Mouse (Mus musculus) forebrain, embryonic 15.5 days (tissue): ENCODE measurements around the gene Ssh2. TPM values are rescaled to one million over a fixed set of nuclear protein-coding genes. Genes with fewer than 3 reads are reported as not detected.

Experiments used
- ATAC-seq: fragments of 200-750 bp; cut with Nextera tagmentation; replicated peaks from 2 replicates; pipeline ENCODE4 v1.8.0; 2017; ENCODE audit warnings: mild to moderate bottlenecking, moderate TSS enrichment, moderate library complexity
- H3K27ac ChIP-seq: fragments of 300-500 bp; sonication (generic); replicated peaks from 2 replicates; pipeline ENCODE4 v1.5.1; 2015; ENCODE audit warnings: mild to moderate bottlenecking, inconsistent platforms
- H3K27me3 ChIP-seq: fragments of 300-500 bp; sonication (generic); 2 replicates; pipeline ENCODE4 v1.6.1; 2015; ENCODE audit warnings: inconsistent platforms
- H3K36me3 ChIP-seq: fragments of 300-500 bp; sonication (generic); 2 replicates; pipeline ENCODE4 v1.6.1; 2015; ENCODE audit warnings: mild to moderate bottlenecking, inconsistent platforms
- H3K4me1 ChIP-seq: fragments of 300-500 bp; sonication (generic); 2 replicates; pipeline ENCODE4 v1.6.1; 2015; ENCODE audit warnings: inconsistent platforms
- H3K4me2 ChIP-seq: fragments of 300-500 bp; sonication (generic); replicated peaks from 2 replicates; pipeline ENCODE4 v1.6.1; 2015; ENCODE audit warnings: mild to moderate bottlenecking, inconsistent platforms
- H3K4me3 ChIP-seq: fragments of 300-500 bp; sonication (generic); 2 replicates; pipeline ENCODE4 v1.5.1; 2015; ENCODE audit warnings: mild to moderate bottlenecking, inconsistent platforms
- H3K9ac ChIP-seq: fragments of 300-500 bp; sonication (generic); replicated peaks from 2 replicates; pipeline ENCODE4 v1.6.1; 2015; ENCODE audit warnings: mild to moderate bottlenecking, inconsistent platforms
- H3K9me3 ChIP-seq: fragments of 300-500 bp; sonication (generic); 2 replicates; pipeline ENCODE4 v1.6.1; 2016; ENCODE audit warnings: inconsistent platforms
- WGBS: fragments of 180-500 bp; shearing (Covaris S2); methylation state at CpG from one replicate; pipeline ENCODE4 v1.1.7; 2015; ENCODE audit warnings: mixed read lengths; 5-methylcytosine and 5-hydroxymethylcytosine counted together
- polyA plus RNA-seq: library from polyadenylated mRNA; unstranded; fragments of >200 nt; fragmentation: Nextera tagmentation; extraction: Ambion mirVana; gene quantifications from 2 replicates; pipeline ENCODE4 v1.2.1, GENCODE M21; 2015

Ssh2 gene
- polyA plus RNA-seq, 1 experiment from 2014 or later = 20.1 TPM

DNA sequence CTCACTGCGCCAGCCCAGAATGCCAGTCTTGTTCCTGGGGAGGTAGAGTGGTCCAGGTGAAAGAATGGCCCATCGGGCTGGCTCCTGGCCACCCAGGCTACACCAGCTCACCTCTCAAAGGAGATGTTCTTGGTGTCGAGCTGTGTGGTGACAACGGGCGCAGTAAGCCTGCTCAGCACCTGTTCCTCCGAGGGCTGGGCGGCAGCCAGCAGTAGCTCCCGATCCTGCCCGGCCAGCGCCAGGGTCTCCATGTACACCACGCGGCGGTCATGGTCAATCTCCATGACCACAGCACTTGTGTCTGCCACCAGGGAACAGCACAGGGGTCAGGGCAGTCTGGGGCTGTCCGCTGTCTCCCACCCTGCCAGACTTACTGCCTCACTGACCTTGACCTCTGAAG is 260.1 kb downstream of the Ssh2 start:
- Histone ChIP-seq H3K27me3 (no peaks in the 10 kb centered on the region), H3K4me1 (peaks cover 4% of the 10 kb centered on the region), H3K9me3 (no peaks in the 10 kb centered on the region), H3K27ac (no peak overlapping the region), H3K9ac (no peak overlapping the region), H3K4me2 (no peak overlapping the region), H3K4me3 (no peak overlapping the region), H3K36me3 (peaks cover 42% of the 10 kb centered on the region)
- WGBS = 92% methylated on average over 14 of the region's 14 CpGs
- no peak for ATAC-seq

DNA sequence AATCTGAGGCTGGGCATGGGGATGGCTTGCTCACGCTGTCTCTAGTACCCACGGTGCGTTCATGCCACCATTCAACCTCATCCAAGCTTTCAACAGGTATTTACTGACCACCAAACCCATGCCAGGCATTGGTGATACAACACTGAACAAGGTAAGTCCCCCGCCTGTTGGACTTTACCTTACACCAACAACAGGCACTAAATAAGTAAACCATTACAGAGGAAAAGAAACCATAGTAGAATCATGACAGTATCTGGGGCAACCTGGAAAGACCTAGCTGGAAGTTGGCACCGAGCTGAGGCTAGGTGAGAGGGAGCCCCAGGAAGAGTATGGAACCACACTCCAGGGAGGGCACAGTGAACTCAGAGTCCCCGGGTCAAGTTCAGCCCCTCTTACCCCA is 260.8 kb downstream of the Ssh2 start:
- H3K4me2 ChIP-seq = no peak overlapping the region
- no peak overlapping the region for H3K27ac ChIP-seq
- ATAC-seq = no peak
- H3K36me3 ChIP-seq = peaks cover 35% of the 10 kb centered on the region
- H3K9ac ChIP-seq = no peak overlapping the region
- peaks cover 11% of the 10 kb centered on the region for H3K4me1 ChIP-seq
- H3K9me3 ChIP-seq = no peaks in the 10 kb centered on the region
- no peak overlapping the region for H3K4me3 ChIP-seq
- H3K27me3 ChIP-seq = no peaks in the 10 kb centered on the region
- 88% methylated on average over 6 of the region's 6 CpGs for WGBS

DNA sequence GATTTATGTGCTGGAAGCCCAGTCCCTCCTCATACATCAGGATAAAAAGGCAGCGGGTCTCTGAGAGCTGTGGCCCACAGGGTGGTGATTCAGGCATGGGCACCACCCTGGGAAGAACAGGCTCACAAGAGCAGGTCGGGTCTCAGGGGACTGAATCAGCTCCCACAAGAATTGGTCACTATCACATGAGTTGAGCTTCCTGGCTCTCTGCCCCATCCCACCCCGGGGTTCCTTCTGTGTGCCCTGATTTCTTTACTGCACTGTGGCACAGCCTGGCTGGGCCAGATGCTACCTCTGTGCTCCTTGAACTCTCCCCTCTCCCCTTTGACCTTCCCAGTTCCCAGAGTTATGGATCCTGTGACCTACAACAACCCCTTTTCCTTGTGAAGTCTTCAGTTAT is 267.0 kb downstream of the Ssh2 start:
- 74% methylated on average over 3 of the region's 3 CpGs for WGBS
- ATAC-seq = no peak
- Histone ChIP-seq H3K27me3 (no peaks in the 10 kb centered on the region), H3K4me3 (no peak overlapping the region), H3K36me3 (no peaks in the 10 kb centered on the region), H3K4me2 (no peak overlapping the region), H3K9ac (no peak overlapping the region), H3K9me3 (no peaks in the 10 kb centered on the region), H3K4me1 (peaks cover 64% of the 10 kb centered on the region), H3K27ac (no peak overlapping the region)

DNA sequence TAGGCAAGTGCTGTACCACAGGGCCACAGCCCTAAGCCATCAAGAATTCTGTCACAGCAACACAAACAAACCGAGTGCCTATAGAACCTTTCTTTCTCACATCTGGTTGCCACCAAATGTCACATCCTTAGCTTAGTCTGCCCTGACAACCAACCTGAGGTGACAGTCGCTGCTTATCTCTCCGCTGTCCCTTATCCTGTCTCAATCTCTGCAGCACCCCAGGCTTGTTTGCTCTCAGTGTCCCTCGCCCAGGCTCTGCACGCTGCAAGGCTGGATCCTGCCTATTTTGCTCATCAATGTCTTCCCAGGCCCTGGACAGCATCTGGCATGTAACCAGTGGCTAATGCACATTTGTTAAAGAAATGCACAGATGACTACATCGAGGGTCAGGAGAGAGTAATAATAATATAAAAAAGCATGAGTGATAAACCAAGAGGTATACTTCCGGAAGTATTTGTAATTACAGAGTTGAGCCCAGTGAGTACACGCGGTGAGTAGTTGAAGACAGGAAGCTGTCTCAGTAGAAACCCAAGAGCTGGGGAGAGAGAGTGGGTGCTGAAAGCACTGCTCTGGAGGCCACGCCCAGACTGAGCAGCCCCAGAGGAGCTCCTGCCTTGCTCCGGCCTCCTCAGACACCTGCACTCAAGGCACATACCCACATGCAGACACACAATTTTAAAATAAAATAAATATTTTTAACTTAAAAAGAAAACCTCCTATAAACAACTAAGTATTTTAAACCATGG is 267.6 kb downstream of the Ssh2 start:
- WGBS = 84% methylated on average over 11 of the region's 11 CpGs
- Histone ChIP-seq H3K4me1 (peaks cover 70% of the 10 kb centered on the region), H3K27me3 (no peaks in the 10 kb centered on the region), H3K27ac (no peak overlapping the region), H3K4me2 (no peak overlapping the region), H3K9ac (no peak overlapping the region), H3K36me3 (no peaks in the 10 kb centered on the region), H3K4me3 (no peak overlapping the region), H3K9me3 (no peaks in the 10 kb centered on the region)
- no peak for ATAC-seq

DNA sequence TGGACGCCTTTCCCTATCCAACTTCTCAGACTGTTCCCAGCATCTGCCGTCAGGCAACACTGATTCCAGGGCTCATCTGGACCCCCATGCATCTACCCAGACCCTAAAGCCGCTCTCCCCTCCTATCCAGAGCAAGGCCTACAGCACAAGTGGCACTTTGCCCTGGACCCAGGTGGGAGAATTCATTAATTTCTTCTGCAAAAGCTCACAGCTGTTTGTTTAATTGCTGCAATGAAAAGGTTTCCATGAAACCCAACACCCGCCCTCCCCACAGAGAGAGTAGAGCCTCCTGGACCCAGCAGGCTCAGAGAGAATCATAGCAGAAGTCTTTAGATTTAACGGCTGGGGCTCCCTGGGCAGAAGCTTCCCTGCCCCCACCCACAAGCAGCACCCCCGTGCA is 269.1 kb downstream of the Ssh2 start:
- H3K27me3 ChIP-seq = no peaks in the 10 kb centered on the region
- WGBS = 20% methylated on average over 6 of the region's 6 CpGs
- H3K4me3 ChIP-seq = no peak overlapping the region
- peaks cover 78% of the 10 kb centered on the region for H3K4me1 ChIP-seq
- peak overlapping the region; percentile 92 for H3K27ac ChIP-seq
- no peak for ATAC-seq
- H3K9ac ChIP-seq = peak overlapping the region; percentile 14; the same call in 1 of the 2 replicates
- no peaks in the 10 kb centered on the region for H3K9me3 ChIP-seq
- peak overlapping the region; percentile 18; the same call in 1 of the 2 replicates for H3K4me2 ChIP-seq
- no peaks in the 10 kb centered on the region for H3K36me3 ChIP-seq

DNA sequence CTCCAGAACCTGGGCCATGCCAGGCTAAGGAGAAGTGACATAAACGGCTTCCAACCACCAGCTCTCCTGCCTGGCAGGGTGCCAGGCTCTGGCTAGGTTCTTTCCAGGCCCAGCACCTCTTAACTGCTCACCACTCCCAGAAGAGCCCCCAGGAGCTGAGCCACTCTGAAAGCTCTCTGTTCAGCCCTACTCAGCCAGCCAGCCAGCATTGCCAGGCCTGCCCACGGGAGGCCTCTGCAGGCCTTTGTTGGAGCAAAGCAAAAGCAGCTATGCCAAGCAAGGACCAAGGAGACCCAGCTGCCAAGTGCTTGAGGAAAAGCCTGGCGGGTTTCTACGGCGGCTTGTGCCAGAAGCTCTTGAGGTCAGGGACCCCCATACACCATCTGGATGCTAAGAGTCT is 270.7 kb downstream of the Ssh2 start:
- no peak; the same call in 1 of the 2 replicates for ATAC-seq
- H3K9me3 ChIP-seq = no peaks in the 10 kb centered on the region
- no peaks in the 10 kb centered on the region for H3K36me3 ChIP-seq
- 9% methylated on average over 5 of the region's 5 CpGs for WGBS
- H3K4me2 ChIP-seq = peak overlapping the region; percentile 94
- peaks cover 84% of the 10 kb centered on the region for H3K4me1 ChIP-seq
- no peaks in the 10 kb centered on the region for H3K27me3 ChIP-seq
- H3K9ac ChIP-seq = peak overlapping the region; percentile 3; the same call in 1 of the 2 replicates
- peak overlapping the region; percentile 93 for H3K4me3 ChIP-seq
- peak overlapping the region; percentile 92 for H3K27ac ChIP-seq

DNA sequence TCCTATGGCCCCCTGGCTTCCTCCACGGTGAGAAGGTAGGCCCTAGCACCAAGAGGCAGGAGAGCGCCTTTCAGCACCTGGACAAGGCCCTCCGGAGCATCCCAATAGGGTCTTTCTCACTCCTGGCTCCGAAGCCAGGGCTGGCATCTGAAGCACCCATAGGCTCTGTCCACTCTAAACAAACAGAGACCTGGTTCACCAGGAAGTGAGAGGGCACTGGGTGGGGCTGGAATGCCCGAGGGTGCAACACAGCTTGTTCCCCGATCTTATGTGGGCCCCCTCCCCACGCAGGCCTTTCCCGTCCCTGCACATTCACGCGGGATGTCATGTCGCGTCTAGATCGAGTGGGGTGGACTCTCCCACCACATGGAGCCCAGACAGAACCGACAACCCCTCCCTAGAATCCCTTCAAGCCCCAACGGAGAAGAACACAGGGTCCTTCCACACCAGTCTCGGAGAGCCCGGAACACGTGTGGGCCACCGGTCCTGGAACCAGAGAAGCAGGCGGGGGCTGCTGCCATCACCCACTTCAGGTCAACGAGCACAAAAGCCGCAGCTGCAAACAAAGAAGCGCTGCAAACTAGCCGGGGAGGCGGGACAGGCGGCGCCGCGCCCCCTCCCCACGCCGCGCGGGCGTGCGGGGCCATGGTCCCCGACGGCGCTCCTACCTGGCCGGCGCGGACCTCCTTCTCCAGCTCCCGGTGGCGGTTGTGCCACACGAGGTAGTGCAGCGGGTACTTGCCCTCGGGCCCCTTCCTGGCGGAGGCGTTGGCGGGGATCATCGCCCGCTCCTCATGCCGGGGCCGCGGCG is 272.9 kb downstream of the Ssh2 start:
- Histone ChIP-seq H3K9ac (peak overlapping the region; percentile 95), H3K9me3 (no peaks in the 10 kb centered on the region), H3K27me3 (no peaks in the 10 kb centered on the region), H3K4me2 (peak overlapping the region; percentile 94), H3K4me3 (peak overlapping the region; percentile 93), H3K4me1 (peaks cover 82% of the 10 kb centered on the region), H3K27ac (peak overlapping the region; percentile 92), H3K36me3 (no peaks in the 10 kb centered on the region)
- 2% methylated on average over 49 of the region's 55 CpGs for WGBS
- ATAC-seq = no peak

DNA sequence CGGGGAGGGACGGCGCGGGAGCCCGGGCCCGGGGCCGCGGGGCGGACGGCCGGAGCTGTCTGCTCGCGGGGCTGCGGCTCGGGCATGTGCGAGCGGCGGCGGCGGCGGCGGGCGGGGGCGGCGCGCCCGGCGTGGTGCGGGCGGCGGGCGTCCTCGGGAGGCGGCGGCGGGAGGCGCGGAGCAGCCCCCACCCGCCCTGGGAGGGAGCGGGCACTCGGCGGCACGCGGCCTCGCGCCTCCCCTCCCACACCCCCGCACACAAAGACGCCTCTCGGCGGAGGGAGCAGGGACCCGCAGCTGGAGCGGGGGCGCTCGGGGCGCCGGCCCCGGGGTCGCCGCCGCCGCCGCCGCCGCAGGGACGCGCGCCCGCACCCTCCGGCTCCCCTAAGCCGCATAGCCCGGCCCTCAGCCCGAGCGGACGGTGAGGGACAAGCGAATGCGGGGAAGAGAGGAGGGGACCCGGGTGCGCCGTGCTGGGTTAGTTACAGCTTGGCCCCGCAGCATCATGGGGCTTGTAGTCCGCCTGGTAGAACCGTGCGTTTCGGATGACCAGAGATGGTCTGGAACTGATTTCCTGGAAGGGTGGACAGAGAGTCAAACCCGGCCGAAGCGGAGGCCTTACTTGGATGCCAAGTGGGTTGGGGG is 273.6 kb downstream of the Ssh2 start, which contains the start of gene Ankrd13b:
Gene Ankrd13b, minus strand, starts transcription at position 88 of the 645 bp plus-strand sequence.
- peak within 1 kb of the TSS; percentile 92 for H3K27ac ChIP-seq
- WGBS = 1% methylated on average over 58 of the region's 87 CpGs
- H3K4me3 ChIP-seq = peak within 1 kb of the TSS; percentile 93
- H3K4me2 ChIP-seq = peak within 1 kb of the TSS; percentile 94
- ATAC-seq = peak; percentile 65
- peaks cover 84% of the 10 kb centered on the region for H3K4me1 ChIP-seq
- peak within 1 kb of the TSS; percentile 95 for H3K9ac ChIP-seq
- no peaks in the 10 kb centered on the region for H3K9me3 ChIP-seq
- no peaks in the 10 kb centered on the region for H3K36me3 ChIP-seq
- no peaks in the 10 kb centered on the region for H3K27me3 ChIP-seq

DNA sequence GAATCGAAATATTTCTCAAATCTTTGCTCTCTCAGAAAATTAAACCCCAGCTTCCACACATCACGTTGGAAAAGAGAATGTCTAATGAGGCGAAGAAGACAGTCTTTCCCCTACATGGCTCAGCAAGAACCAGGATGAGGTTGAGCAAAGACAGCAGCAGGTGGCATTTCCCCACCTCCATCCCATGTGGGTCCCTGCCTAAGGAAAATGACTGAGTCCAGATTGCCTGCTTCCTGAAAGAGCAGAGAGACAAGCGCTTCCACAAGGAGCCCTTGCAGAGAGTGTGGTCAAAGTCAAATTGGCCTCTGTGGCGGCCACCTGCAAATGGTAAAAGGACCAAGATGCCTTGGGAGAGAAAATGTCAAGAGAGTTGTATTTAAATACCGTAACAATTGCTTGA is 274.4 kb downstream of the Ssh2 start:
- H3K4me2 ChIP-seq = peak overlapping the region; percentile 94
- H3K4me1 ChIP-seq = peaks cover 84% of the 10 kb centered on the region
- peak overlapping the region; percentile 95 for H3K9ac ChIP-seq
- no peaks in the 10 kb centered on the region for H3K36me3 ChIP-seq
- no peak for ATAC-seq
- peak overlapping the region; percentile 92 for H3K27ac ChIP-seq
- peak overlapping the region; percentile 93 for H3K4me3 ChIP-seq
- no peaks in the 10 kb centered on the region for H3K9me3 ChIP-seq
- no peaks in the 10 kb centered on the region for H3K27me3 ChIP-seq
- 74% methylated on average over 6 of the region's 6 CpGs for WGBS

DNA sequence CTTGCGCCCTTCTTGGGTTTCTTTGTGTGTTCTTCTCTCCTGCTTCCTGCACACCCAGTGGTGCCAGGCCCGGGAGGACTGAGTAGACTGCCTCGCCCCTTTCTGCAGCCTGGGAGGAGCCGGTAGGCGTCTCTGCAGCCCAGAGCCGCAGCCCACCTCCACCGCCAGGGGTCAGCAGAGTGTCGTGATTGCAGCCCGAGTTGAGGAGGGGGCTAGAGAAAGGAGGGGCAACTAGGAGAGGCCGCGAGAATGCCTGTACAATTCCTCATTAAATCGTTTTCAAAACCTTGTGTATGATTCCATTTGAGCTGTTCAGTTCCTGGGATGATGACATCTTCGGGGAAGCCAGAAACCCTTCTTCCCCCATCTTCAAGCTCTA is 275.0 kb downstream of the Ssh2 start:
- H3K4me3 ChIP-seq = peak overlapping the region; percentile 93
- 1% methylated on average over 13 of the region's 13 CpGs for WGBS
- peak overlapping the region; percentile 58 for H3K9ac ChIP-seq
- H3K27me3 ChIP-seq = no peaks in the 10 kb centered on the region
- H3K4me1 ChIP-seq = peaks cover 80% of the 10 kb centered on the region
- no peaks in the 10 kb centered on the region for H3K36me3 ChIP-seq
- H3K9me3 ChIP-seq = no peaks in the 10 kb centered on the region
- ATAC-seq = peak; percentile 67
- H3K27ac ChIP-seq = peak overlapping the region; percentile 92
- H3K4me2 ChIP-seq = peak overlapping the region; percentile 94

DNA sequence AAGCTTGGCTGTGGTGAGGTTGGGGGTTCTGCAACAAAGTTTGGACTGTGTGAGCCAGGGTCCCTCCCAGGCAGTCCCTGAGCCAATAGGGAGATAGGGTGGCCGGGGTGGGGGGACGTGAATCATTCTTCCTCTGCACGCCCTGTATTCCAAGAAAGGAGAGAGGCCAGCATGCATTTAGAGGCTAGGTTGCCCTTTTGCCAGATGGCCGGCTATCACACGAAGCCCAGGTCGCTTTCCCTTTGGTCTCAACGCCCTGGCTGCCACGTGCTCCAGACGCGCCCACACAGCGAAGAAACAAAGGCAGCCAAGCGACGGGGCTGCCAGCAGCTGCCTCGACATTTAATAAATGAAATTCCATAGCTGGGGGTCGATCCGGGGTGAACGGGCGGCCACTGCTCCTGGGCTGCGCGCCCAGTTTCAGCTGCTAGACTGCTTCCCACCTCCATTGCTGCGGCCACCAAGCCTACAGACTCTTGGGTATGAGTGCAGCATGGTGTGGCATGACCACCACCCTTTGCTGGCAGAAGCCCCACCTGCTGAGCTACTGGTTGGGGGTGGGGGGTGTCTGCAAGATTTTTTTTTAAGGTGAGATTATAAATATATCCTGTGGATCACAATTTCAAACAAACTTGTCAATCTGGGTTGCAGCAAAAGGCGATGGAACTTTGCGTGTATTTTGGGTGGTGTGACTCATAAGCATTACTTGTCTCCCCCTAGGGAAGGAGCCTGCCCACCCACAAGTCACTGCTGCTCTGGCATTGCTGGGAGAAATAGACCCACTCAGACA is 275.6 kb downstream of the Ssh2 start:
- H3K27me3 ChIP-seq = no peaks in the 10 kb centered on the region
- ATAC-seq = peak; percentile 59
- peak overlapping the region; percentile 93 for H3K4me3 ChIP-seq
- H3K4me1 ChIP-seq = peaks cover 74% of the 10 kb centered on the region
- H3K36me3 ChIP-seq = no peaks in the 10 kb centered on the region
- peak overlapping the region; percentile 94 for H3K4me2 ChIP-seq
- H3K9ac ChIP-seq = peak overlapping the region; percentile 58
- H3K9me3 ChIP-seq = no peaks in the 10 kb centered on the region
- WGBS = under 1% methylated on average over 23 of the region's 23 CpGs
- H3K27ac ChIP-seq = peak overlapping the region; percentile 92
